Mouse (Mus musculus) G1E (cell line): ENCODE data around the gene Ngly1.

ENCODE experiments used
- CTCF ChIP-seq: IDR thresholded peaks from 2 replicates; pipeline ENCODE4 v1.5.1; 2012; ENCODE audit warnings: low read depth, low read length, inconsistent platforms, mixed read lengths
- GATA1 ChIP-seq: IDR thresholded peaks from 2 replicates; pipeline ENCODE4 v1.6.1; 2012; ENCODE audit warnings: borderline replicate concordance, low read length, inconsistent platforms, mixed read lengths
- POLR2AphosphoS5 ChIP-seq: IDR thresholded peaks from 2 replicates; pipeline ENCODE4 v1.6.1; 2012; ENCODE audit warnings: low read depth, low read length, inconsistent platforms; ENCODE audit not compliant: insufficient replicate concordance
- TAL1 ChIP-seq: conservative IDR thresholded peaks from 2 replicates; pipeline ENCODE4 v1.6.1; 2012; ENCODE audit warnings: low read depth, low read length, inconsistent platforms, mixed read lengths

- TF ChIP-seq CTCF (no peak), GATA1 (no peak), TAL1 (no peak), POLR2AphosphoS5 (no peak)
Observed at GRCm38 (mm10) chr14:16296816-16297468, 47.9 kb downstream of the Ngly1 start.
